Mouse (Mus musculus) WW6 (cell line): ENCODE results near the gene Tnik.

Source experiments
- DNase-seq: peaks from one replicate; pipeline ENCODE4 v3.0.0-alpha.2; 2013; ENCODE audit warnings: low read depth, low spot score

Tnik gene

DNA sequence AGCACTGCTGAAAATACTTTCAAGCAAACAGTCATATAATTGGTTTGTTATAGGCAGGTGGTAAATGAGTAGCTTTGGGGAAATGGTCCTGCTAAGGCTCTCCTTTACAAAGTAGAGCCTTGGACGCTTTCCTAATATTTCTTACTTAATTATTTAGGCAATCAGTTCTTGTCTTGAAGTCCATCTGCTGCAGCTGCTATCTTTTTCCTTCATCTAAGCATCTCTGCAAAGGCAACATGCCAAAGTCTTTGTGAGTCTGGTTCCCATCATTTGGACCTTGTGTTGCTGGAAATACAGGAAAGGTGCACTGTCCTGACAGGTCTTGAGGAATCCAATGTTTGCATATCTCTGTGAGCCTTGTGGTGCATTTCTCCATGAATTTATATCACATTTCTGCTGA is 82.9 kb downstream of the Tnik start:
- no peak for DNase-seq

DNA sequence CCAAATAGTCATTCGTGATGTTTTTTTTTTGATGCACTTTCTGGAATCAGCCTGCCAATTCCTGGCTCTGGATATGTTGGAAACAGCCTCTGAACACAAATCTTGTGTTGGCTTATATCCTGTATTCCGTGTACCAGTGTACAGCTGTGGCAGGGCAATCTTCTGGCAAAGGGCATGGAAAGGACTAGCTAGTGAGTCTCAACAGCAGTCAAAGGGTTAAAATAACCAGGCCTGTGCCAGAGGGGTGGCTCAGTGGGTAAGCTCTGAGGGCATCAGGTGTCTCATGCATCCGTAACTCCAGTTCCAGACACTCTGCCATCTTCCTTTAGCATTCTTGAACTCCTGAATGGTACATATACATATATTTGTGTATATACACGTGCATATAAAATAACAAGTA is 83.5 kb downstream of the Tnik start:
- DNase-seq = no peak

DNA sequence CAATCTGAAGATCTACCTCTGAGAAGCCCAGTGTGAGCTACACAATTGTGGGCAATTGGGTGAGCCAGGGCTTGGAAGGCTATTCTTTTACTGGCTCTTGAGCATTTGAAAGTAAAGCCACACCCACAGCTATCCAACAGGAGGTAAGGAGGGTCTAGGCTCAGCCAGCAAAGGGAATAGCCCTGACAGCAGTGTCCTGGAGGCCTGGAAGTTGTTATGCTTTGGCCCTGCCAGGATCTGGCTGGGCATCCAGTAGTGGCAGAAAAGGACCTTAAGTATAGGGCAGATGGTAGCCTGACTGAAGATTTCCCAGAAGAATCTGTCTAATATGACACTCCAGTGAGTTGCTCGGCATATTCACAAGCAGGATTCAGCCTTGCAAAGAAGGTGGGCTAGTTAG is 85.7 kb downstream of the Tnik start:
- no peak for DNase-seq

- no peak for DNase-seq
Observed at GRCm38 (mm10) chr3:28350147-28350801, 87.3 kb downstream of the Tnik start.

- no peak for DNase-seq
Observed at GRCm38 (mm10) chr3:28358391-28358790, 95.4 kb downstream of the Tnik start.

GRCm38 (mm10) chr3:28359138-28359537 is 96.1 kb downstream of the Tnik start:
- no peak for DNase-seq

GRCm38 (mm10) chr3:28361056-28361455 is 98.0 kb downstream of the Tnik start:
- DNase-seq = no peak

- no peak for DNase-seq
Observed at GRCm38 (mm10) chr3:28363441-28364125, 100.6 kb downstream of the Tnik start.

- no peak for DNase-seq
Observed at GRCm38 (mm10) chr3:28368746-28369145, 105.7 kb downstream of the Tnik start.

GRCm38 (mm10) chr3:28369266-28369665 is 106.3 kb downstream of the Tnik start:
- DNase-seq = no peak

DNA sequence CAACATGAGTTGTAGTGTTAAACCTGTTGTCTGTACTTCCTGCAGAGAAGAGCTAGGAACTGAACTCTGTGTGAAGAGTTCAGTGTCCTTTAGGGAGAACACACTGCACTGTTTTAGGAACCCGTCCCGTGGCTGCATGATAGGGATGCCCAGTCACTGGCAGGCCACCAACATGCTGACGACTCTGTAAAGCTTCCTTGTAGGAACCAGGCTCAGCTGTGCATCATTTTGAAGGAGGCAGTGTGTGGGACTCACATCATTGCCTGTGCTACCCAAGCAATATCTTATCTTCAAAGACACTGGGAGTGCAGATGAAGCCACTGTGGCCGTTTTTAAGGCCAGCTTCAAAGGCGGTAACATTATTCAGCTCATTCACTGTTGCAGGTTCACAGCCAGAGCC is 106.7 kb downstream of the Tnik start:
- DNase-seq = no peak

DNA sequence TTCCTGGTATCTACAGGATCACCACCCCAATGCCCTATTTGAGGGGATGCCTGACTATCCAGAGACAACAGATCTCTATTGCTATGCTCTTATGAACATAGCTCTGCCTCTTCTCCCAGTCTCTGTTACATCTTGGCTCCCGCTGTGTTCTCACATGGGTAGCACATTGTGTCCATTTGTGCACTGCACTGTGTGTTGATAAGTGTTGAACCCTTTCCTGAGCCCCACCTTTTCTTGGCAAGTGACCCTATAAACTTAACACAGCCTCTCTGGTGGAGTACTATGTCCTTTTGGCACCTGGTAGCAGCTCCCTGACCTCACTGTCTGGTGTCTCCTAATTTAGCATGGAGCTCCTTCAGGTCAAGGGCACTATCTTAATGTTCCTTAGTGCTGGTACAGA is 108.6 kb downstream of the Tnik start:
- no peak for DNase-seq

DNA sequence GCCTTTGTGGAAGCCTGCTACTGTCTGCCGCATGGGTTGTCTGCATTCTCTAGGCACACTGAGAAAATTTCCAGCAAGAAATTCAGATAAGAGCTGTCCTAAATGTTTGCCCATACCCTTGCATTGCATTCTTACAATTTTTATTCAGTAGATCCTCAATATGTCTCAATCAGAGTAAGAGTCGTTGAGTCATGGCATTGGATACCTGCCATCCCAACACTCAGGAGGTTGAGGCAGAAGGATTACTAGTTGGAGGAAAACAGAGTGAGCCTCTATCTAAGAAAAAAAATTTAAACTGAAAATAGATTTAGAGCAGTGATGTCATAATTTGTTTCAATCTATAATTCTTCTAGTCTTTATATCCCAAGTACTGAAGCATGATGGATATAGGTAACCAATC is 109.4 kb downstream of the Tnik start:
- no peak for DNase-seq

DNA sequence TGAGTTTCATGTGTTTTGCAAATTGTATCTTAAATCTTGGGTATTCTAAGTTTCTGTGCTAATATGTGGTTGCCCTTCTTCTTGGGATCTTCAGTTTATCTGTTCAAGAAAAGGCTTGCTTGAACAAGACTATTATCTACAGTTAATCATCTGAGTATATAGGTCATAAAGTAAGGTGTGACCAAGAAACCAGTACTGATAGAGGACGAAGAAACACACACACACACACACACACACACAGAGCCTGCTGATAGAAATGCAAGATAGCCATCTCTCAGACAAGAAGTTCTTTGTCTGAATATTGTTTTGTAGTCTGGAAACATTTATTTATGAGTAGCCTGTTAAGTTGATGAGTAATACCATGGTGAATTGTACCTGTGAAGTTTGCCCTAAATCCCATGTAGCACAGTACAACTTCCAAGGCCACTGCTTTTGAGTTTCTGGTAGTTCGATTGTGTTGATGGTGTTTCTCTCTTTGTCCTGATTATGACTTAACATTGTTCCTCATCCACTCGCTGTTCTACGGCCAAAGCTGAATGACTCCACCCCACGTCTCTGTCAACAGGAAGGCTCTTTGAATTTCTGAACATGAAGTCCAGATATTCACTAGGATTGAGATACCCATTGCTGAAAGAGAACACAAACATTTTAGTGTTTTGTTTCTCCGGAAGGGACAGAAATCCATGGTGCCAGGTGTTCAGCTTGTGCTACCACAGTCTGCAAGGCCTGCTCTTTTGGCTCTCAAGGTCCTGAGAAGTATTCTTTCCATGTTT is 111.9 kb downstream of the Tnik start:
- DNase-seq = no peak

- DNase-seq = no peak
Observed at GRCm38 (mm10) chr3:28380224-28380623, 117.2 kb downstream of the Tnik start.

DNA sequence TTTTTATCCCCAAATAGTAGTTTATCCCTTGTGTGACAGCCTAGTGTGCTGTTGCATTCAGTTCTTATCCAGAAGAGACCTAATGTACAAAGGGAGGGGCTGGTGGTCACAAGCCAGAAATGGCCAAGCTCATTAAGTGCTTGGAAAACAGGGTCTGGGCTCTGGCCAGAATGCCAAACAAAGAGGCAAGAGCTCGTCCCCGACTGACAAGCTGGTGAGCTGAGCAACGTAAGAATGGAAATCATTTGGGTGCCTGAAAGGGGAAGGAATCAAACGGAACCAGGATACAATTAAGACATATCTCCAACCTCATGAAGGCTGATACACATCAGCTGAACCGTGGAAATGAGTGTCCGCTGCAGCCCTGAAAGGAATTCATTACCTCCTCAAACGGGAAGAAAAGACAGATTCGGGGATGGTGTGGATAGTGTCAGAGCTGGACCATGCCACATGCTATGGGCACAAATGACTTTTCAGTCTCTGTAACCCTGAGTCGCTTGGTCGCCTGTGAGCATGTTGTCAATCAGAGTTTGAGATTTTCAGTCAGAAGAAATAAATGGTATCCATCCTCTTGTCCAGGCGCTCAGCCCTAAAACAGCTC is 120.6 kb downstream of the Tnik start:
- DNase-seq = no peak

DNA sequence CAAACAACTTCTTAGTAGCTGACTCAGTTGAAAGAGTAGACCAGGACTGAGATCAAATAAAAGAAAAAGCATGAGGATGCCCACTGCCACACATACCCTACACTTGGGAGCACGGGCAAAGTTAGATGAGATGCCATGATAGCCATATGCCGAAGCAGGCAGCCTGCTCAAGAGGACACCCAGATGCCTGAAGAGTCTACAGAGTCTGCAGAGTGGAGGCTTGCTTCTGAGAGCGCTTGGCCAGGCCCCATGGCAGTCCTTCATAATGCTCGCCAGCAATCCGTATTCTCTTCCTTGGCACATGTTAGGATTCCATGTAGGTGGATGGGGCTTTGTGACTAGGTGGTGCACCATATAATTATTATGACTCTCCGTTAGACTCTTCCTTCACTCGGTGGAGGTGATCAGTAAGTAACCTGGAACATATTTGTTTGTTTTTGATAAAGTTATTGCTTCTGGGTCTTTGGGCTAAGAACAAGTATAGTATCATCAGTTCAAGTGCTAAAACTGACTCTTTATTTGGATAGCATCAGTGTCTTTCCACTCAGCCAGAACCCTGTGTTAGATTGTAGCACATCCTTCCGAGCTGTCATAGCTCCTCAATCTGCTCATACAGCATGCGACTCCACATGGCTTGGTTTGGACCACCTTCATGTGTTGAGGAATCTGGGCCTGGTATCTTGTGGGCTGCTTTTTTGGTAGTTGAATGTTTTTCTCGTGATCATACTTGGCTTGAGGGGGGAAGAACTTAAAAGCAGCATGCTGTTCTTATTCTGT is 122.4 kb downstream of the Tnik start:
- no peak for DNase-seq

- no peak for DNase-seq
Observed at GRCm38 (mm10) chr3:28388540-28388939, 125.5 kb downstream of the Tnik start.

GRCm38 (mm10) chr3:28390183-28390582 is 127.2 kb downstream of the Tnik start:
- no peak for DNase-seq

DNA sequence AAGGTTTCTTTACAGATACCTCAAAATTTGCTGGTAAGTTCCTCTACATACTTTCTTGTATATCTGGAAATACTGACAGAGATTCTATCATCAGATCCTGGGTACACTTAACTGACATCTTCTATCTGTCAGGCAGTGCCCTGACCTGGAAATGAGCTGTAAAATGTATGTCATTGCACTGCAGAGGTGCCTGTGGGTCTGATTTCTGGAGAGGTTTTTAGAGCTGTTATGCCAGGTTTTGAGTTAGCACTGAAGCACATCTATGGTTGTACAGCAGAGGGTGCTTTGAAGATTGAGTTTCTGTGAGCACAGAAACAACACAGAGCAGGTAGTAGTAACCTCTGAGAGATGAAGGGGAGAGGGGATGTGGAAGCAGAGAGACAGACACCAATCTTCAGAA is 129.5 kb downstream of the Tnik start:
- DNase-seq = no peak

DNA sequence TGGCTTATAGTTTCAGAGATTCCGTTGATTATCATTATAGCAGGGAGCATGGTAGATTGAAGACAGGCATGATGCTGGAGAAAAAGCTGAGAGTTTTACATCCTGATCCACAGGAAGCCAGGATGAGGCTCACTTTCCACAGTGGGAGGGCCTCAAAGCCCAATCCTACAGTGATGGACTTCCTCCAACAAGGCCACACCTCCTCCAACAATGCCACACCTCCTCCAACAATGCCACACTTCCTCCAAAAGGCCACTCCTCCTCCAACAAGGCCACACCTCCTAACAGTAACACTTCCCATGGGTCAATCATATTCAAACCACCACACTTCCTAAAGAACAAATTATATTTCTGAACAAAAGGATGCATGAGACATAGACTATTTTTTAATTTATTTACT is 135.8 kb downstream of the Tnik start:
- DNase-seq = no peak
